In the genomic region with DNA sequence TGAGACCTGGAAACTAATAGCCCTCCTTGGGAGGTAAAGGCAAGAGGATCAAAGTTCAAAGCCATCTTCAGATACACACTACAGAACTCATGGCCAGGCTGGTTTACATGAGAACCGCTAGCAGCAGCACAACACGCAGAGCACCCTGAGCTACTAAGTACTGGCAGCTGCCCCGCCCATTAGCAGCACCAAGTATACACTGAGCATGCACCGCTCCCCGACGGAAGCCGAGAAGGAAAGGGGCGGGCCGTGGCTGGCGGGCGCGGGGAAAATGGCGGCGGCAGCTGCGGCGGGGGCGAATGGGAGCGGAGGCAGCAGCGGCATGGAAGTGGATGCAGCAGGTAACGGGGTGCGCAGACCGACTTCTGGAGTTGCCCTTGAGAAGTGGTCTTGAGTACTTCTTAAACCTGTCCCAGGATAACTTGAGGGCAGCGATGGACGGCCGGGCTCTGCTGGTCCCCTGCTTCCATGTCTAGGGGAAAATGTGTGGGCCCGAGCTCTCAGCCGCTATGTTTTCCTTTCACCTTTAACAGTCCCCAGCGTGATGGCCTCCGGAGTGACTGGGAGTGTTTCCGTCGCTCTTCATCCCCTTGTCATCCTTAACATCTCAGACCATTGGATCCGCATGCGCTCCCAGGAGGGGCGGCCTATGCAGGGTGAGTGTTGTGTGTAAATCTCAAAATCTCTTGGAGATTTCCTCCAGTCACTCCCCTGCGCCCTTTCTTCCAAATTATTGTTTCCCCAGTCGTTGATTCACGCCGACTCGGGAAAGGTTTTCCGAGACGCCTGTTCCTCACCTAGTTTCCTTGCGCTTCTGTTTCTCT, we compare ENCODE assay signal across 8 mouse cellular contexts. TPM values are rescaled to one million over a fixed set of nuclear protein-coding genes. Genes with fewer than 3 reads are reported as not detected.
DNase-seq lines count a peak whose midpoint lies in the region; ATAC-seq lines count a peak whose summit lies in the region.

A gene (plus strand): TSS at position 230 of the 824 bp plus-strand sequence.

- 1% methylated on average over 42 of the region's 42 CpGs for WGBS in forebrain, embryonic 11.5 days
- under 1% methylated on average over 42 of the region's 42 CpGs for WGBS in heart, embryonic 16.5 days
- under 1% methylated on average over 42 of the region's 42 CpGs for WGBS in liver, embryonic 15.5 days (ENCODE audit: insufficient replicate concordance)
- 1% methylated on average over 42 of the region's 42 CpGs for WGBS in neural tube, embryonic 12.5 days

- peak within 1 kb of the TSS; percentile 75 for H3K9ac ChIP-seq in forebrain, embryonic 11.5 days (ENCODE audit: low read length)
- H3K9ac ChIP-seq in heart, embryonic 16.5 days (ENCODE audit: low read length) = peak within 1 kb of the TSS; percentile 93
- peak within 1 kb of the TSS; percentile 81 for H3K9ac ChIP-seq in liver, embryonic 15.5 days
- H3K9ac ChIP-seq in neural tube, embryonic 12.5 days = peak within 1 kb of the TSS; percentile 78

- DNase-seq in CD8-positive naive resting alpha-beta T cell, adult 2 months (ENCODE audit: low read depth in 2 of 2, low spot score in 2 of 2) = peak; percentile 94 to 97
- DNase-seq in c-Kit-positive CD71-positive TER-119-negative erythroid progenitor cells, embryonic 14.5 days (ENCODE audit: low read depth) = peak; percentile 88
- peak; percentile 96 for DNase-seq in forebrain, embryonic 11.5 days (ENCODE audit: low spot score)
- peak; percentile 96 to 97 for DNase-seq in kidney, postnatal 36 days
- DNase-seq in telencephalon, adult 2 months (ENCODE audit: low read depth, low spot score) = peak; percentile 90

- peak within 1 kb of the TSS; percentile 54; the same call in 1 of the 2 replicates for H3K27ac ChIP-seq in forebrain, embryonic 11.5 days (ENCODE audit: low read depth, low read length)
- peak within 1 kb of the TSS; percentile 76 for H3K27ac ChIP-seq in heart, embryonic 16.5 days (ENCODE audit: low read length)
- peak within 1 kb of the TSS; percentile 61 for H3K27ac ChIP-seq in liver, embryonic 15.5 days (replicated peaks)
- H3K27ac ChIP-seq in neural tube, embryonic 12.5 days = no peak within 1 kb of the TSS

- H3K36me3 ChIP-seq in forebrain, embryonic 11.5 days (ENCODE audit: control insufficient read depth, insufficient read depth, low read length) = peaks cover 13% of the 10 kb centered on the region; the same call in 1 of the 2 replicates
- peaks cover 32% of the 10 kb centered on the region for H3K36me3 ChIP-seq in heart, embryonic 16.5 days (ENCODE audit: control insufficient read depth, insufficient read depth)
- peaks cover 42% of the 10 kb centered on the region for H3K36me3 ChIP-seq in liver, embryonic 15.5 days (replicated peaks)
- peaks cover 35% of the 10 kb centered on the region for H3K36me3 ChIP-seq in neural tube, embryonic 12.5 days

- peaks cover 4% of the 10 kb centered on the region; the same call in 1 of the 2 replicates for H3K4me1 ChIP-seq in forebrain, embryonic 11.5 days (replicated peaks; ENCODE audit: control insufficient read depth, insufficient read depth, low read length)
- H3K4me1 ChIP-seq in heart, embryonic 16.5 days (ENCODE audit: control insufficient read depth, insufficient read depth, low read length) = peaks cover 15% of the 10 kb centered on the region
- H3K4me1 ChIP-seq in liver, embryonic 15.5 days (replicated peaks) = peaks cover 36% of the 10 kb centered on the region
- peaks cover 13% of the 10 kb centered on the region; the same call in 1 of the 2 replicates for H3K4me1 ChIP-seq in neural tube, embryonic 12.5 days

- ATAC-seq in forebrain, embryonic 11.5 days (replicated peaks; ENCODE audit: low FRiP score) = peak; percentile 95
- ATAC-seq in heart, embryonic 16.5 days (replicated peaks; ENCODE audit: extremely low read depth, insufficient read depth, low FRiP score) = peak; percentile 96
- peak; percentile 95 for ATAC-seq in liver, embryonic 15.5 days (ENCODE audit: insufficient read depth)
- ATAC-seq in neural tube, embryonic 12.5 days (ENCODE audit: low FRiP score, low read depth) = peak; percentile 96

- H3K9me3 ChIP-seq in forebrain, embryonic 11.5 days (ENCODE audit: control insufficient read depth, low read length) = no peaks in the 10 kb centered on the region
- no peaks in the 10 kb centered on the region for H3K9me3 ChIP-seq in heart, embryonic 16.5 days (replicated peaks; ENCODE audit: control insufficient read depth, low read length)
- H3K9me3 ChIP-seq in liver, embryonic 15.5 days (replicated peaks) = no peaks in the 10 kb centered on the region
- no peaks in the 10 kb centered on the region for H3K9me3 ChIP-seq in neural tube, embryonic 12.5 days

- H3K27me3 ChIP-seq in forebrain, embryonic 11.5 days (ENCODE audit: control insufficient read depth, insufficient read depth, low read length) = no peaks in the 10 kb centered on the region
- H3K27me3 ChIP-seq in heart, embryonic 16.5 days (ENCODE audit: control insufficient read depth, insufficient read depth, low read length) = no peaks in the 10 kb centered on the region
- H3K27me3 ChIP-seq in liver, embryonic 15.5 days = no peaks in the 10 kb centered on the region
- no peaks in the 10 kb centered on the region for H3K27me3 ChIP-seq in neural tube, embryonic 12.5 days (replicated peaks)

- H3K4me2 ChIP-seq in forebrain, embryonic 11.5 days (ENCODE audit: low read depth, low read length, severe bottlenecking) = peak within 1 kb of the TSS; percentile 53
- H3K4me2 ChIP-seq in heart, embryonic 16.5 days (ENCODE audit: low read depth, low read length) = peak within 1 kb of the TSS; percentile 94
- H3K4me2 ChIP-seq in liver, embryonic 15.5 days = peak within 1 kb of the TSS; percentile 88
- peak within 1 kb of the TSS; percentile 81 for H3K4me2 ChIP-seq in neural tube, embryonic 12.5 days (replicated peaks)

- peak within 1 kb of the TSS; percentile 74 for H3K4me3 ChIP-seq in forebrain, embryonic 11.5 days (ENCODE audit: low read depth, low read length)
- H3K4me3 ChIP-seq in heart, embryonic 16.5 days (ENCODE audit: low read length) = peak within 1 kb of the TSS; percentile 89
- H3K4me3 ChIP-seq in liver, embryonic 15.5 days (replicated peaks) = peak within 1 kb of the TSS; percentile 87
- H3K4me3 ChIP-seq in neural tube, embryonic 12.5 days = peak within 1 kb of the TSS; percentile 74

RNA-seq across cellular contexts. Expression of the gene that starts here (rescaled TPM):
- polyA plus RNA-seq in forebrain, embryonic 11.5 days (2014; fragmentation: Nextera tagmentation; extraction: Ambion mirVana) = 248 and 275 TPM in 2 replicates
- polyA plus RNA-seq in heart, embryonic 16.5 days (2015; fragmentation: Nextera tagmentation; extraction: Ambion mirVana) = 280 and 293 TPM in 2 replicates
- polyA plus RNA-seq in liver, embryonic 15.5 days (2015; fragmentation: Nextera tagmentation; extraction: Ambion mirVana) = 159 and 170 TPM in 2 replicates
- 301 and 312 TPM in 2 replicates for polyA plus RNA-seq in neural tube, embryonic 12.5 days (2016; fragmentation: Nextera tagmentation; extraction: Ambion mirVana)
